Mouse (Mus musculus): Measurements from ENCODE around the gene F12.

DNA sequence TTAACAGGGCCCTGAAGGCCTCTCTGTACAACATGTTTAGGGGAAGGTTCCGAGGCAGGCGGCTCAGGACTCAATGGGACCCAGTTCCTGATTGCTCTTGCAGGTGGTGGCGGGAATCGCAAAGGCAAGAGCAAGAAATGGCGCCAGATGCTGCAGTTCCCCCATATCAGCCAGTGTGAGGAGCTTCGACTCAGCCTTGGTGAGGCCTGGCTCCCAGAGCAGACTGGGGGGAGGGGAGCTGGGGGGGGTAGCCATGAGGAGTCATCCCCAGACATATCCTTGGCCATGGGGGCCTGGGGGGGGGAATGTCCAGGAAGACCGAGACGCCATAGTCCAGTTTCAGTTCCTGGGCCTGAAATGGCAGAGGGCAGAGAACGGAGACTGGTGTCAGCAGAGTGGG lies 22.6 kb upstream of the F12 start:
- no peak for TF ChIP-seq CTCF (IDR thresholded peaks at IDR 0.05; ENCODE audit: low read depth)
- no peak for TF ChIP-seq EP300 (optimal IDR thresholded peaks at IDR 0.05)
